Mouse (Mus musculus): ENCODE results near the gene Zfp964. TPM values are rescaled to one million over a fixed set of nuclear protein-coding genes. Genes with fewer than 3 reads are reported as not detected.
"Not testable (repeated sequence)": the region's sequence is repeated elsewhere in the genome, so short reads cannot be mapped to it uniquely, and the experiment has no call there.

The Zfp964 gene
- polyA plus RNA-seq (2016; fragmentation: Nextera tagmentation; extraction: Ambion mirVana), result 2.2 and 3.2 TPM in 2 replicates

DNA sequence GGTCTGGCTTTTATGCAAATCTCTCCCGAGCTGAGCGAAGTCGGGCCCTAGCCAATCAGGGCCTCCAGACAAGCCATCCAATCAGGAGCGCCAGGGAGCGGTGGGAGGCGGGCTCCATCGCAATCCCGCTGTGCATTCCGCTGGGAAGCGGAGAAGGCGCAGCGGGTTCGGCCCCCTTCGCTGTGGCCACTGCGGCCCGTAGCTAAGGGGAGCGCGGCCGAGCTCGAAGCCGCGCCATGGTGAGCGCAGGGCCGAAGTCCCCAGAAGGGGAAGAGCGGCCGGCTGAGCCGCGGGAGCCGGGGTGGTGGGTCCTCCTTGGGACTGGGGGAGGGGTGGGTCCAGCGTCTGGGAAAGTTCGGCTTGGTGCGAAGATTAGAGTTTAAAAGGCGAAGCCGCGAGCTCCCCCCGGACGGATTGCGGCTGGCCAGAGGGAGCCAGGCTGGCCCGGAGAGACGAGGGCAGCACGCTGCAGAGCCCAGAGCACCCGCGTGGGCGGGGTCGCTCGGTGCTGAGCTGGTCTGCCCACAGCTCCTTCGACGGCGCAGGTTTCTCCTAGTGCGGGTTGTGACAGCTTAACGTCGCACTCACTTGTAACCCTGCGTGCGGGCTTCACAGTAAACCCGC lies at the start of gene Zfp964:
Gene Zfp964 (plus strand): TSS at position 122 of the 624 bp plus-strand sequence.
- Histone ChIP-seq H3K9me3 (replicated peaks) (peaks cover 2% of the 10 kb centered on the region; the same call in 1 of the 2 replicates), H3K27ac (replicated peaks) (peak within 1 kb of the TSS; percentile 94), H3K27me3 (ENCODE audit: low read depth, poor library complexity, severe bottlenecking) (no peaks in the 10 kb centered on the region), H3K4me3 (peak within 1 kb of the TSS; percentile 68), H3K36me3 (peaks cover 2% of the 10 kb centered on the region), H3K4me1 (peaks cover 11% of the 10 kb centered on the region)
- peak; percentile 95 for DNase-seq (ENCODE audit: low spot score)
- under 1% methylated on average over 55 of the region's 55 CpGs for WGBS

DNA sequence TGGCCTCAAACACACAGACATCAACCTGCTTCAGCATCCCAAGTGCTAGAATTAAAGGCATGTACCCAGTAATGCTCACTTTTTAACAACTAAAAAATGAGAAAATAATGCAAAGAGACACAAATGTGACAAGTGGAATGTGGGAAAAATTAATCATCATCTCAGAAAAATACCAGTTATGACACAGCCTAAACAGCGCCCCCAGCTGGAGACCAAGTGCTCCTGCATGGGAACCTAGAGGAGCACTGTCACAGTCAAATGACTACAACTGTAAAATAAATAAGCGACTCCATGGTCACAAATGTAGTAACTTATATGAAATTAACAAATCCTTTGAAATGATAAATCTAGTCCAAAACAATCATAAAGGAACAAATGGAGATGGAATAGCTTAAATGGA lies 39.6 kb upstream of the Zfp964 start:
- no peak overlapping the region for H3K4me3 ChIP-seq
- H3K4me1 ChIP-seq, result no peaks in the 10 kb centered on the region
- H3K36me3 ChIP-seq, result peaks cover 98% of the 10 kb centered on the region
- H3K27ac ChIP-seq (replicated peaks), result no peak overlapping the region
- 60% methylated on average over 2 of the region's 2 CpGs for WGBS
- H3K27me3 ChIP-seq (ENCODE audit: low read depth, poor library complexity, severe bottlenecking), result no peaks in the 10 kb centered on the region
- no peak for DNase-seq (ENCODE audit: low spot score)
- H3K9me3 ChIP-seq (replicated peaks), result no peaks in the 10 kb centered on the region

DNA sequence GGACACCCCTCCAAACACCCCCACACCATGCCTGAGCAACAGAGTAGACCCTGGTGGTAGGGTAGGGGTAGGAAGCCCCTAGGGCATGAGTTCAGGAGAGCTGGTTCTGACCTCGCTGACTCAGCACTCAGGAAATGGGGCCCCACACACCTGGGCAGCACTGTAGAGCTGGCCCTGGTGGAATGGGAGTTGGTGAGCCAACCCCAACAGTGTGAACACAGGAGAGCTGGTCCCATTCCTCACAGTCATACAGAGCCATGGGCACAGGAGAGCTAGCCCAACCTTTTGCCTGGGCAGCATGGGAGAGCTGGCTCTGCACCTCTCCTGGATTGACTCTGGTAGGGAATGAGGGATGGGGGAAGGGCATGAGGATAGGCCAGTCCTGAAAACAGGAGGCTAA lies 36.2 kb upstream of the Zfp964 start:
- Histone ChIP-seq H3K4me1 (no peaks in the 10 kb centered on the region), H3K27me3 (ENCODE audit: low read depth, poor library complexity, severe bottlenecking) (no peaks in the 10 kb centered on the region), H3K27ac (replicated peaks) (no peak overlapping the region), H3K4me3 (no peak overlapping the region), H3K9me3 (replicated peaks) (no peaks in the 10 kb centered on the region), H3K36me3 (peaks cover 81% of the 10 kb centered on the region)
- WGBS, result 95% methylated on average over 1 of the region's 1 CpGs
- DNase-seq (ENCODE audit: low spot score), result no peak

DNA sequence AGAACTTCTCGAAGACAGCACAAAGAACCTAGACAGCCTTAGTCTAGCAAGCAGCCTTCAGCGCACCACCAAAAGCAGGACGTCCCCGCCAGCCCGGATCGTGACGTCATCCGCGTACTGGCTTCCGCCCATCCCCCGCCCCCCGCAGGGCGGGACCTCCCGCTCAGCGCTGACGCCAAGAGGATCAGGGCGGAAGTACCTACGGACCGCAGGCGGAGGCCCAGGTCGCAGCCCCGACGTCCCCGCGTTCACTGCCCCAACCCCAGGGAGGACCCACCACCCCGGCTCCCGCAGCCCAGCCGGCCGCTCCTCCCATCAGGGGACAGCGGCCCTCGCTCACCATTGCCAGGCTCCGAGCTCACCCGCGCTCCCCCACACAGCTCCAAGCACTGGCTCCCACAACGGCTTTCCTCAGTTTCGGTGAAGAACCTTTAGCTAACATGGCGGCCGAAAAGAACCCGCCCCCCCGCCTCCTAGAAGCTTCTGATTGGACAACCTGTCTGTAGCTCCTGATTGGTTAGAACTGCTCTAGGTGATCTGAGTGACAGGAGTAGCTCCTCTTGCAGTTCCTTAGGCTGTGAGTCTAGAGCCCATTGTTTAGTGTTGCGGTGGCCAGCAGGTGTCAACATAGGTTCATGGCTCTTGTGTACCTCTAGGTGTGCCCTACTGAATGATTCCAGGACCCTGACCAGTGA lies 29.0 kb upstream of the Zfp964 start, which contains the start of gene Zfp868:
Gene Zfp868 (minus strand): TSS at position 454 of the 695 bp plus-strand sequence.
- peak within 1 kb of the TSS; percentile 81 for H3K4me3 ChIP-seq
- H3K27ac ChIP-seq (replicated peaks), result peak within 1 kb of the TSS; percentile 99
- no peaks in the 10 kb centered on the region for H3K27me3 ChIP-seq (ENCODE audit: low read depth, poor library complexity, severe bottlenecking)
- peak; percentile 97 for DNase-seq (ENCODE audit: low spot score)
- peaks cover 20% of the 10 kb centered on the region for H3K36me3 ChIP-seq
- under 1% methylated on average over 41 of the region's 41 CpGs for WGBS
- H3K9me3 ChIP-seq (replicated peaks), result no peaks in the 10 kb centered on the region
- H3K4me1 ChIP-seq, result peaks cover 13% of the 10 kb centered on the region

DNA sequence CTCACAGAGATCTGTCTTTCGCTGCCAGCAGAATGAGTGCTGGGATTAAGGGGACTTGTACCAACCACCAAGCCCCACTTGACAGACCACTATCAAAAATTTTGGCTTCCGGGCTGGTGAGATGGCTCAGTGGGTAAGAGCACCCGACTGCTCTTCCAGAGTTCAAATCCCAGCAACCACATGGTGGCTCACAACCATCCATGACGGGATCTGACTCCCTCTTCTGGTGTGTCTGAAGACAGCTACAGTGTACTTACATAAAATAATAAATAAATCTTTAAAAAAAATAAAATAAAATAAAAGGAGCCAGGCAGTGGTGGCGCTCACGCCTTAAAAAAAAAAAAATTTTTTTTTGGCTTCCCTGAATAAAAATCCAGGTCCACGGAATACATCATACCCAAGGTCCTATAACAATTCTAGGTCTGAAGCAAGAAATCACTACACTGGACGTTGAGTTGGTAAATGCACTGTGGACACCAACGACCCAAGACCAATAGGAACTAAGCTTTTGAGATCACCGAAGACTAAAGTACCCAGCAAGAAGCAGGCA lies 396 bp upstream of the Zfp964 start:
- no peaks in the 10 kb centered on the region for H3K9me3 ChIP-seq (replicated peaks)
- 46% methylated on average over 10 of the region's 10 CpGs for WGBS
- H3K4me3 ChIP-seq, result peak overlapping the region; percentile 68
- H3K36me3 ChIP-seq, result no peaks in the 10 kb centered on the region
- peaks cover 11% of the 10 kb centered on the region for H3K4me1 ChIP-seq
- H3K27me3 ChIP-seq (ENCODE audit: low read depth, poor library complexity, severe bottlenecking), result no peaks in the 10 kb centered on the region
- H3K27ac ChIP-seq (replicated peaks), result peak overlapping the region; percentile 94; the same call in 1 of the 2 replicates
- DNase-seq (ENCODE audit: low spot score), result no peak

DNA sequence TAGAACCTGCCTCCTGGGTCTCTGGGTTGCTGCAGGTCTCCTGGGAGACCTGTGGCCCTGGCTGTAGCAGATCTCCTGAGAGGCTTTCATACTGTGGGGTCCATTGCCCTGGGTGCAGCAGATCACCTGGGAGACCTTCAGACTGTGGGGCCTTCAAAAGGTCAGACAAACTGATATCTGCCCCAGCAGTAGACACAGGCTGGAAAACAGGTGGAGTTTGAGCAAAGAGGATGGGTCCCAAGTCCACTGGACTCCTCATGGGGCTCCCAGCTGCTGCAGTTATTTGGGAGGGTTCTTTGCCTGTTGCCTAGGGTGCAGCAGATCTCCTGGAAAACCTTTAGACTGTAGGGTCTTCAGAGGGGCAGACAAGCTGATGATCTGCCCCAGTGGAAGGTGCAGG lies 7.0 kb downstream of the Zfp964 start:
- Histone ChIP-seq H3K27ac (replicated peaks) (no peak overlapping the region), H3K9me3 (replicated peaks) (peaks cover 13% of the 10 kb centered on the region), H3K4me1 (no peaks in the 10 kb centered on the region), H3K4me3 (no peak overlapping the region), H3K27me3 (ENCODE audit: low read depth, poor library complexity, severe bottlenecking) (no peaks in the 10 kb centered on the region), H3K36me3 (peaks cover 43% of the 10 kb centered on the region)
- no peak for DNase-seq (ENCODE audit: low spot score)

DNA sequence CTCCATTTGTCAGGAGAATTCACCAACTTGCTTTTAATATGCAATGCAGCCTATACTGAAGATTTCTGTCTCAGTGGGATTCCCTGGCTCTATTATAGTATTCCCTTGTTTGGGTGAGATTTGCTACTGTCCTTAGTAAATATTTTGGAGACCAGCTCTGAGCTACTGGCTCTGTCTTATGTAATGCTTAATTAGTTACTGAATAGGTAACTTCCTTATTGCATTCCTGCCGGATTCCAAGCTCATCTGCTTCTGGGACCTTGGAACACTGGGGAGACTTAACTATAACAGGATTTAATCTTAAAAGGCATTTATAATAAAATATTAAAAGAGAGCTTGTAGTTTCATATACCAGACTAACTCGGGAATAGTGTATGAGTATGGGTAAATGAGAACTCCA lies 10.8 kb downstream of the Zfp964 start:
- DNase-seq (ENCODE audit: low spot score); H3K27me3 ChIP-seq (ENCODE audit: low read depth, poor library complexity, severe bottlenecking); H3K27ac ChIP-seq (replicated peaks); H3K4me3 ChIP-seq; H3K4me1 ChIP-seq: not testable (repeated sequence)
- peaks cover 12% of the 10 kb centered on the region for H3K9me3 ChIP-seq (replicated peaks)
- 83% methylated on average over 2 of the region's 2 CpGs for WGBS
- peaks cover 36% of the 10 kb centered on the region for H3K36me3 ChIP-seq

DNA sequence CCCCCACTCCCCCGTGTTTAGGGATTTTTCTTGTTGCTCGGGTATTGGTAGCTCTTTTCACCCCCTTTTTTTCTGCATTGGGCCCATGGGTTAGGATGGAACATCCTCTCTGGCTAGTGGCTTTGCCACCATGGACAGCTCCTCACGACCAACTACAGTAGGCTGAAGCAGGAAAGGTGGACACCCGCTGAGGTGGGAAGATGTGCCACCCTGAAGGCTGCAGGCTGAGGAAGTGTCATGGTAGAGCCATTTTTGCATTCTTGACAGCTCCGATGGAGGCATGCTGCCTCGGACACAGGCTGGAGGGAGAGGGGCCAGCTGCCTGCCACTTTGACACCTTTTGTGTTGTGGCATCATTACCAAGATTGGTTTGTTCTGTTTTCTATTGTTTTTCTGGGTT lies 47.5 kb downstream of the Zfp964 start:
- no peaks in the 10 kb centered on the region for H3K4me1 ChIP-seq
- peaks cover 50% of the 10 kb centered on the region for H3K36me3 ChIP-seq
- no peaks in the 10 kb centered on the region for H3K27me3 ChIP-seq (ENCODE audit: low read depth, poor library complexity, severe bottlenecking)
- 81% methylated on average over 6 of the region's 6 CpGs for WGBS
- no peak overlapping the region for H3K4me3 ChIP-seq
- DNase-seq (ENCODE audit: low spot score), result no peak
- peaks cover 9% of the 10 kb centered on the region; the same call in 1 of the 2 replicates for H3K9me3 ChIP-seq (replicated peaks)
- no peak overlapping the region for H3K27ac ChIP-seq (replicated peaks)

DNA sequence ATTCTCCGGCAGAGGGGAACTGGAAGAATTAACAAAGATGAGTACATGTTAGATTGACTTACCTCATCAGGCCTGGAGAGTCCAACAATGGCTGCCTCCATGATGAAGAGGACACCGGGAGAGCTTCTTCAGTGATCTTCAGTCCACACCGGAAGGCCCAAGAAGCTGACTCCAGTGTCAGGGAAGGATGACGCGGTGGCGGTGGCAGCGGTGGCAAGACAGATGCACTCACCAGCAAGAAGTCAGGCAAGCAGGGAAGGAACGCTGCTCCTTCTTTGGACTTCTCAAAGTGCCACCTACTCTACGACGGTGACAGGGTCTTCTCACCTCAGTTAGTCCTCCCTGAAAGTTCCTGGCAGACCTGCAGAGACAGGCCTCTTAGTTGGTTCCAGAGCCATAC lies 56.3 kb downstream of the Zfp964 start, which contains the start of gene Zfp869:
Gene Zfp869 (minus strand): TSS at position 101 of the 400 bp plus-strand sequence.
- H3K27ac ChIP-seq (replicated peaks); DNase-seq (ENCODE audit: low spot score); H3K4me3 ChIP-seq; H3K27me3 ChIP-seq (ENCODE audit: low read depth, poor library complexity, severe bottlenecking): not testable (repeated sequence)
- peaks cover 11% of the 10 kb centered on the region; the same call in 1 of the 2 replicates for H3K9me3 ChIP-seq (replicated peaks)
- peaks cover 82% of the 10 kb centered on the region for H3K36me3 ChIP-seq
- WGBS, result 97% methylated on average over 8 of the region's 10 CpGs
- H3K4me1 ChIP-seq, result peaks cover 16% of the 10 kb centered on the region

DNA sequence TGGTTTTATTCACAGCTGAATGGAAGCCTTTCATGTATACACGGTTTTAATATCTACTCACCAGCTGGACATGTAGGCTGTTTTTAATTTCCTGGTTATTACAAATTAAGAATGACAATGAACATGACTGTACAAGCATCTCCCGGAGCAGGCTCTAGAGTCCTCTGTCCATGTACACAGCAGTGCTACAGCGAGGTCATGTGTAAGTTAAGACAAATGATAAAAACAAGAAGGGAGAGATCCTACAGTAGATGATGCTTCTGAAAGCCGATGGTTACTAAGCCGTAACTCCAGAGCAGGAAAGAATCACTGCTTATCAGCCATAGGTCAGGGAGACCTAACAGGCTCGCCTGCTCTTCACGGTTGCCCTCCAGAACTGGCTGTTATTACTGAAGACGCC lies 59.2 kb downstream of the Zfp964 start:
- WGBS, result 94% methylated on average over 8 of the region's 8 CpGs
- Histone ChIP-seq H3K4me1 (peaks cover 25% of the 10 kb centered on the region), H3K27me3 (ENCODE audit: low read depth, poor library complexity, severe bottlenecking) (no peaks in the 10 kb centered on the region), H3K4me3 (no peak overlapping the region), H3K27ac (replicated peaks) (no peak overlapping the region), H3K36me3 (peaks cover 53% of the 10 kb centered on the region), H3K9me3 (replicated peaks) (no peaks in the 10 kb centered on the region)
- DNase-seq (ENCODE audit: low spot score), result no peak

DNA sequence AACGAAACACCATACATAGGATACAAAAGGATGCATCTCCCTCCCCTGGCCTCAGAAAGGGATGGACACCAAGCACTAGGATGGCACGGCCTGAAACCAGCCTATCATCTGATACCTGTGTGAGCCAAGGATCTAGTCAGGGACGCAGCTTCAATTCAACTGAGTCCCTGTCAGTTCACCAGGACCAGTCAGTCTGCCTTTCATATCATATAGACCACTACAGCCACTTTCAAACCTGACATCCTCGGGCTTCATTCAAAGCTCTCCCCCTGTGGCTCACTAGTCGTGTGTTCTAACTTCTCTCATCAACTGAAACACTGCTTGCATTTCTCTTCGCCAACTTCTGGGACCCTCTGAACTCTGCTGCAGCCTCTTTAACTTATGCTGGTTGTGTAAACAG lies 61.1 kb downstream of the Zfp964 start:
- H3K4me3 ChIP-seq, result peak overlapping the region; percentile 96
- 87% methylated on average over 6 of the region's 6 CpGs for WGBS

More for the DNA sequence above, 61.1 kb downstream of the Zfp964 start:
- Histone ChIP-seq H3K27me3 (ENCODE audit: low read depth, poor library complexity, severe bottlenecking) (no peaks in the 10 kb centered on the region), H3K4me1 (peaks cover 25% of the 10 kb centered on the region), H3K36me3 (peaks cover 34% of the 10 kb centered on the region), H3K9me3 (replicated peaks) (no peaks in the 10 kb centered on the region), H3K27ac (replicated peaks) (0 out of 2 replicates have a peak overlapping the region, but pooled peaks have one; percentile 23)
- DNase-seq (ENCODE audit: low spot score), result no peak

All from midbrain, embryonic 10.5 days (tissue).